Mouse (Mus musculus): Measurements from ENCODE around the gene Gale.

The Gale gene

GRCm38 (mm10) chr4:135968271-135968869 is 4.8 kb downstream of the Gale start:
- CTCF ChIA-PET, result no interaction called here

- CTCF ChIA-PET, result interaction anchor here (0.7 kb wide), 1 partner anchor 194 kb away, joined by 3 read pairs; no protein-coding TSS in a partner anchor
These were observed 5.7 kb downstream of the Gale start for GRCm38 (mm10) chr4:135969070-135969750.

GRCm38 (mm10) chr4:135970585-135970984 is 7.1 kb downstream of the Gale start:
- CTCF ChIA-PET, result no interaction called here

- CTCF ChIA-PET, result no interaction called here
These were observed 8.5 kb downstream of the Gale start for GRCm38 (mm10) chr4:135971805-135972555.

GRCm38 (mm10) chr4:135972556-135972906 is 9.0 kb downstream of the Gale start, which contains the start of gene Lypla2:
Gene Lypla2, minus strand, starts transcription at chr4:135972626.
- CTCF ChIA-PET, result interaction anchor here (1.4 kb wide), 1 partner anchor 52 kb away, joined by 3 read pairs; the partner anchor contains the start of gene Fuca1

- CTCF ChIA-PET, result interaction anchor here (0.9 to 1.4 kb wide), 2 partner anchors 11 to 52 kb away, joined by 3 read pairs; partner anchors contain the start of gene Fuca1
These were observed 9.6 kb downstream of the Gale start for GRCm38 (mm10) chr4:135972911-135973811.

- CTCF ChIA-PET, result interaction anchor here (0.7 kb wide), 1 partner anchor 64 kb away, joined by 4 read pairs; no protein-coding TSS in a partner anchor
These were observed 12.6 kb downstream of the Gale start for GRCm38 (mm10) chr4:135976146-135976545.

GRCm38 (mm10) chr4:135980223-135980622 is 16.7 kb downstream of the Gale start:
- CTCF ChIA-PET, result interaction anchor here (0.6 kb wide), 1 partner anchor 169 kb away, joined by 5 read pairs; no protein-coding TSS in a partner anchor

- CTCF ChIA-PET, result interaction anchor here (1.0 kb wide), 1 partner anchor 34 kb away, joined by 3 read pairs; no protein-coding TSS in a partner anchor
These were observed 18.1 kb downstream of the Gale start for GRCm38 (mm10) chr4:135981524-135982063.

GRCm38 (mm10) chr4:135984556-135984955 is 21.0 kb downstream of the Gale start:
- CTCF ChIA-PET, result interaction anchor here (1.0 kb wide), 1 partner anchor 11 kb away, joined by 3 read pairs; no protein-coding TSS in a partner anchor

- CTCF ChIA-PET, result no interaction called here
These were observed 21.7 kb downstream of the Gale start for GRCm38 (mm10) chr4:135985193-135985592.

- CTCF ChIA-PET, result no interaction called here
These were observed 22.2 kb downstream of the Gale start for GRCm38 (mm10) chr4:135985769-135986168.

- CTCF ChIA-PET, result no interaction called here
These were observed 22.9 kb downstream of the Gale start for GRCm38 (mm10) chr4:135986301-135986942.

GRCm38 (mm10) chr4:135986943-135987710 is 23.6 kb downstream of the Gale start, which contains the start of gene Pithd1:
Gene Pithd1, minus strand, starts transcription at chr4:135987264.
- CTCF ChIA-PET, result interaction anchor here (0.7 kb wide), 2 partner anchors 21 to 831 kb away, joined by 3 read pairs; no protein-coding TSS in a partner anchor

GRCm38 (mm10) chr4:135987714-135988113 is 24.2 kb downstream of the Gale start:
- CTCF ChIA-PET, result interaction anchor here (0.6 to 0.7 kb wide), 4 partner anchors 21 to 832 kb away, joined by 3 to 7 read pairs (median 4); no protein-coding TSS in a partner anchor

- CTCF ChIA-PET, result interaction anchor here (0.6 kb wide), 1 partner anchor 45 kb away, joined by 3 read pairs; no protein-coding TSS in a partner anchor
These were observed 30.4 kb downstream of the Gale start for GRCm38 (mm10) chr4:135993941-135994340.

- CTCF ChIA-PET, result no interaction called here
These were observed 31.6 kb downstream of the Gale start for GRCm38 (mm10) chr4:135995118-135995517.

GRCm38 (mm10) chr4:136004107-136004675 is 40.7 kb downstream of the Gale start:
- CTCF ChIA-PET, result no interaction called here

- CTCF ChIA-PET, result no interaction called here
These were observed 41.4 kb downstream of the Gale start for GRCm38 (mm10) chr4:136004921-136005320.

All from spleen, embryonic (tissue).